In the genomic region with DNA sequence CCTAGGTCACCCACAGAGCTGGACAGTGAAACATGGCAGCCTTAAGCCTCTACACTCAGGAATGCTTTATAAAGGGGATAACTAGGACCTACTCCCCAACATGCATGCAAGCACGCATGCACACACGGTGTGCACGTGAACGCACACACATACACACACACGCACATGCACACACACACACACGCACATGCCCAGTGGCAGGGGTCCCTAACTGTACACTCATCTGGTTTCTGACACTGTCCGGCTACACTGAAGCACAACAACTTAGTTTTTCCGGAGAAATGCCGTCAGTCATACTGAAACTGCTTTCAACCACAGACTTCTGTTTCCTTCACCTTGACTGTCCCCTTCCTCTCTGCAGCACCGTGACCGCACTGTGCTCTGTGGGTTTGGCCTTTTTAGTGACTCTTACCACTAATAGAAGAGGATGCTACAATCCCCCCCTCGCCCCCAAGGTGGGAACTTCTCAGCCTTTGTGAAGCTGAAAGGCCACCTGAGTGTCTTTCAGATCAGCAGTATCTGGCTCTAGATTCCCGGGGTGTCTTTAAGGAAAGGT, we compare ENCODE assay signal across 19 mouse cellular contexts.
DNase-seq lines count a peak whose midpoint lies in the region; ATAC-seq and TF ChIP-seq lines count a peak whose summit lies in the region.
"Had no signal": no experiment of that assay in that cellular context is flagged by ENCODE, and none has a peak within 500 bp of the region (broad histone marks: within the 10 kb centered on the region; RNA-seq: fewer than 3 reads in every experiment).

No protein-coding gene starts in this region.

- H3K4me3 ChIP-seq in lung, postnatal 0 days (ENCODE audit: low read depth, low read length), result no peak overlapping the region
- no peak overlapping the region for H3K4me3 ChIP-seq in hindbrain, embryonic 12.5 days
- H3K4me3 ChIP-seq: heart, adult 2 months; hindbrain, embryonic 15.5 days; neural tube, embryonic 13.5 days had no signal

- no peak overlapping the region for H3K9ac ChIP-seq in lung, postnatal 0 days (replicated peaks; ENCODE audit: low read depth)
- no peak overlapping the region for H3K9ac ChIP-seq in hindbrain, embryonic 12.5 days
- H3K9ac ChIP-seq: hindbrain, embryonic 15.5 days; liver, embryonic 14.5 days; neural tube, embryonic 13.5 days had no signal

- no peaks in the 10 kb centered on the region for H3K4me1 ChIP-seq in lung, postnatal 0 days (ENCODE audit: insufficient read depth, low read depth, low read length)
- no peaks in the 10 kb centered on the region for H3K4me1 ChIP-seq in hindbrain, embryonic 12.5 days
- H3K4me1 ChIP-seq: hindbrain, embryonic 15.5 days; neural tube, embryonic 13.5 days had no signal

- ATAC-seq in lung, postnatal 0 days, result no peak
- no peak for ATAC-seq in hindbrain, embryonic 12.5 days (ENCODE audit: low FRiP score)
- no peak for ATAC-seq in megakaryocyte-erythroid progenitor cell, adult 5-6 weeks (replicated peaks; ENCODE audit: low FRiP score, low TSS enrichment, poor library complexity, severe bottlenecking)
- ATAC-seq: forebrain, embryonic 14.5 days had no signal

- 84% methylated on average over 13 of the region's 13 CpGs for WGBS in lung, postnatal 0 days
- 93% methylated on average over 13 of the region's 13 CpGs for WGBS in hindbrain, embryonic 12.5 days

- peak; percentile 50 for DNase-seq in lung, postnatal 25 days (ENCODE audit: low spot score)
- no peak for DNase-seq in lung, postnatal 0 days (ENCODE audit: low spot score)
- DNase-seq in c-Kit-positive CD71-negative TER-119-negative erythroid progenitor cells, embryonic 14.5 days (ENCODE audit: low read depth), result peak; percentile 46
- DNase-seq in monocyte, adult 2 months (ENCODE audit: low read depth in 1 of 2, low spot score in 2 of 2), result peak; percentile 11 to 34
- DNase-seq in spleen, postnatal 36 days (ENCODE audit: low spot score in 2 of 2), result peak; percentile 74 to 79
- no peak for DNase-seq in kidney, postnatal 25 days
- DNase-seq: adrenal gland, postnatal 14 days; cerebellum, postnatal 10 days; kidney, adult 8-10 months; lung, postnatal 14 days; midbrain, embryonic 14.5 days had no signal

- H3K36me3 ChIP-seq in lung, postnatal 0 days (ENCODE audit: insufficient read depth, low read length), result no peaks in the 10 kb centered on the region
- no peaks in the 10 kb centered on the region for H3K36me3 ChIP-seq in hindbrain, embryonic 12.5 days
- H3K36me3 ChIP-seq: G1E; hindbrain, embryonic 15.5 days; neural tube, embryonic 13.5 days had no signal

- H3K9me3 ChIP-seq in lung, postnatal 0 days (ENCODE audit: low read length), result no peaks in the 10 kb centered on the region
- H3K9me3 ChIP-seq in hindbrain, embryonic 12.5 days (replicated peaks), result no peaks in the 10 kb centered on the region
- H3K9me3 ChIP-seq: hindbrain, embryonic 15.5 days; neural tube, embryonic 13.5 days had no signal

- H3K27me3 ChIP-seq in lung, postnatal 0 days (replicated peaks; ENCODE audit: insufficient read depth, low read length), result no peaks in the 10 kb centered on the region
- no peaks in the 10 kb centered on the region; the same call in 1 of the 2 replicates for H3K27me3 ChIP-seq in hindbrain, embryonic 12.5 days
- H3K27me3 ChIP-seq: hindbrain, embryonic 15.5 days; neural tube, embryonic 13.5 days had no signal

- no peak overlapping the region for H3K4me2 ChIP-seq in lung, postnatal 0 days (replicated peaks; ENCODE audit: low read depth, low read length)
- no peak overlapping the region for H3K4me2 ChIP-seq in hindbrain, embryonic 12.5 days (replicated peaks)
- H3K4me2 ChIP-seq: hindbrain, embryonic 15.5 days; neural tube, embryonic 13.5 days had no signal

- TF ChIP-seq CTCF in lung, postnatal 0 days (IDR thresholded peaks at IDR 0.05), result no peak

- no peak overlapping the region for H3K27ac ChIP-seq in lung, postnatal 0 days (ENCODE audit: low read length)
- H3K27ac ChIP-seq in hindbrain, embryonic 12.5 days, result no peak overlapping the region
- H3K27ac ChIP-seq: heart, adult 2 months; hindbrain, embryonic 15.5 days; liver, embryonic 14.5 days; neural tube, embryonic 13.5 days had no signal

- no peak for TF ChIP-seq EP300 in lung, postnatal 0 days (IDR thresholded peaks at IDR 0.05)

Comparison
In these comparisons a context has a peak if more than half of its experiments do, and no peak if none do; other contexts are left out.
1. DNase-seq: peak in lung, postnatal 25 days (single experiment), c-Kit-positive CD71-negative TER-119-negative erythroid progenitor cells, embryonic 14.5 days (single experiment), monocyte, adult 2 months (2 of 2) and spleen, postnatal 36 days (2 of 2); none in lung, postnatal 0 days (single experiment) and kidney, postnatal 25 days (0 of 2).